Mouse (Mus musculus) spleen, adult 2 months (tissue): ENCODE measurements around the gene H2-DMa.

Experiments used
- CTCF ChIP-seq: fragments of 200-500 bp; IDR thresholded peaks from 2 replicates; pipeline ENCODE4 v1.5.1; 2011; ENCODE audit warnings: mild to moderate bottlenecking, inconsistent platforms; ENCODE audit not compliant: insufficient read depth, insufficient read length, insufficient replicate concordance; ENCODE audit errors: extremely low read depth
- POLR2A ChIP-seq: fragments of 200-500 bp; IDR thresholded peaks from 2 replicates; pipeline ENCODE4 v1.6.1; 2011; ENCODE audit warnings: low read depth, low read length, inconsistent platforms

GRCm38 (mm10) chr17:34078148-34078547, 41.2 kb upstream of the H2-DMa start:
- TF ChIP-seq CTCF, result no peak
- no peak for TF ChIP-seq POLR2A
